Mouse (Mus musculus): ENCODE measurements around the gene Gm17364.
"Not testable (repeated sequence)": the region's sequence is repeated elsewhere in the genome, so short reads cannot be mapped to it uniquely, and the experiment has no call there.

Gene Gm17364

DNA sequence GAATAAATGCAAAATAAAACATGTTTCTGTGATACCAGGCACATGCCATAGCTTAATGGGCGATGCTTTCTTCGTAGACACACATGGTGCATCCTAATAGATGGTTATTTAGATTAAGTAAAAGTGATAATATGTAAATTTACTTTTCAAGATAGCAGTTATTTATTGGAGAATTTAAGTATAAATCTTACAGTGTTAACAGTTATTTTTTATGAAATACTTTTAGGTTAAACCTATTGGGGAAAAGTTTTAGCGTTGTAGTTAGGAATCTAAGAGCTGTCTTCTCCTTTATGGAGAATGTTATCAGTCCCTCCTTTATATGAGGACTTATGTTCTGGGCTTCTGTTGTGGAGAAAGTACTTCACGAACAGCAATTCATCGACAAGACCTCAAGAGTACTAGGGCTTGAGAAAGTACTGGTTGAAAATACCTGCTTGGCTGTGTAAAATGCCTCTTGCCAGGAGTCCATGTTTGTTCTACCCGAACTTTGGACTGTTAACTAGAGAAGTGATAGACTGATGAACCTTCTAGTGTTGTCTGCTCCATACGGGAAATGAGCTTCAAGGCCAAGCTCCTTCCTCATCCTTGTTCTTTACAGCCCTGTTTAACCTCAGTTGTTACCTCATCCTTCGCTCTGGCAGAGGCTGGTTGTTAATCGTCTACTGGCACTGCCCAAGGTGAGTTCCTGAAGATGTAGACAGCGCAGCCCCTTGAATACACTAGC is at the start of gene Gm17364:
Gene Gm17364, minus strand, starts transcription at position 51 of the 724 bp plus-strand sequence.
- no peak for DNase-seq (ENCODE audit: low read depth)

DNA sequence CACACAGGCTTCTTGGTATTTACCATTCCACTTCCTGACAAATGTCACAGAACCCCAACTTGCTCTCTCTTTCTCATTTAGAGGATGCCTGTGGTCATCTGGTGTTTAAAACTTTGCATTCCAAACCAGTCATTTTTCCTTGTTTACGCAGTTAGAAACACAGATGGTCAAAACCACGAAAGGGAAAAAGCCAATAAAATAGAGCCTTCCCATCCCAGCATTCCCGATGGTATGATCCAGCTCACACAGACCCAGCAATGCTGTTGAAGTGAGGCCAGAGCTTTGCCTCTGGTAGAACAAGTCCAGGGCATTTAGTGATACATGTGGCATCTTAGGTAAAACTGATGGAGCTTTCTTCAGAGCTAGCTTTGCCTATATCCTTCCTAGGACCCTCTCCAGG is 47.7 kb upstream of the Gm17364 start:
- peak; percentile 82 for DNase-seq (ENCODE audit: low read depth)

DNA sequence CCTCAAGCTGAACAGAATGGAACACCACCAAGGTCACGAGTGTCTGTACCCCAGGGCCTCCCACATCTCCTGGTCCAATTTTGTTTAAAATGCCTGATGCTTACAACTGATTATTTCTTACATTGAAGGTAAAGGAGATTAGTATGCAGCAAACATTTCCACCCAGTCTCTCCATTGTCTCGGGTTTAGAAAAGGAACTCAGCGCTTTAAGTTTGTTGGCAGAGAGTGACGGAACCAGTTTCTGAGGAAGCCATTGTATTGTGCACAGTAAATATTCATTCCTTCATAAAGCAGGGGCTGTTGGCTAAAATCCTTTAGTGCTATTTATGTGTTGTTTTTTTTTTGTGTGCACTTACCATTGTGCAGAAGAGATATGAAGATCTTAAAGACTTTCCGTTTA is 47.0 kb upstream of the Gm17364 start:
- DNase-seq (ENCODE audit: low read depth): no peak

DNA sequence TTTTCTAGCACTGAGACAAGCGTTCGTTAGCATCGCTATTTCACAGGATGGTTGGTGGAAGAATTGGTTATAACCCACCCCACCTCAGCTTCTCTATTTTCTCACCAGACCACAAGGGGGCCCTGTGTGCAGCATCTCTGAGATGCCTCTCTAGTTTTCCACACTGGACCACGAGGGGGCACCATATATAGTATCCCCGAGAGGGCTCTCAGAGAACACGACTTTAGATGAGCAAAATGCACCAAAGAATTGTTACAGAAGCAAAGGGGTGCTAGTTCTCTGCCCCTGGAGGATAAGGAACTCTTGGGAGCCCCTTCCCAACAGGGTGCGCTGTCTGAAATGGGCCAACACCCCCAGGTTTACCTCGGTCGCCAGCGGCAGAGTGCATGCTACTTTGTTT is 28.9 kb upstream of the Gm17364 start:
- DNase-seq (ENCODE audit: low read depth): peak; percentile 79

DNA sequence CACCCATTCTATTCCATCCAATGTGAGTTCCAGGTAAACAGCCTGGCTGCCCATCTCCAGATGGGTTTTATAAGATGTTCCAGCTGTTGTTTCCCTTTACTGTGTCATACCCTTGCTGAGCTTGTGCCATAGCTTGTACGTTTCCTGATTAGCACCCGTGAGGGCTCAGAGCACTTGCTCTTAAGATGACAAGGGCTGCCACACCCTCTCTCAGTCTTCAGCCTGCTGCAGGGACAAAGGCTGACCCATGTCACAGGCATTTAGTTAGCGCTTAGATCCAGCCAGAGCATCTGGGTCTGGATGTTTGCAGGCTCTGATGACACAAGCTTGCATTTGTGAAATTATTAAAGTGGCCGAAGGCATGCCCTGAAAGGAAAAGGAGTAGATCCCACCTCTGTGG is 26.3 kb upstream of the Gm17364 start:
- DNase-seq (ENCODE audit: low read depth): no peak

DNA sequence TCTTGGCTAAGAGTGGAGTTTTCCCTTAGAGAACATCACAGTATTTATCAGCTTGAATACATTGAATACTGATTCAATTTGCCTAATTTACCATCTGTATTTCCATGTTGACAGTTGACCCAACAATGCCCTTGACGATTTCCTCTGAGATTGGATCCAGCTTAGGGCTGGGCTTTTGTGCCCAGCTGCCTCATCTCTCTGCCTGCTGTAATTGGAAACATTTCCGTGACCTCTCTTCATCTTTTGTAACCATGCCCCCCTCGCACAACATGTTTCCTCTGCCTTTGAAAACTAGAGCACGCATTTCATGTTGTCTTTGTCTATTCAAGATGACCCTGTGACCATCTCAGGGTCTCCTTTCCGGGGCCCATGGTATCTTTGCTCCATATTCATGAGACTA is 25.2 kb upstream of the Gm17364 start:
- no peak for DNase-seq (ENCODE audit: low read depth)

DNA sequence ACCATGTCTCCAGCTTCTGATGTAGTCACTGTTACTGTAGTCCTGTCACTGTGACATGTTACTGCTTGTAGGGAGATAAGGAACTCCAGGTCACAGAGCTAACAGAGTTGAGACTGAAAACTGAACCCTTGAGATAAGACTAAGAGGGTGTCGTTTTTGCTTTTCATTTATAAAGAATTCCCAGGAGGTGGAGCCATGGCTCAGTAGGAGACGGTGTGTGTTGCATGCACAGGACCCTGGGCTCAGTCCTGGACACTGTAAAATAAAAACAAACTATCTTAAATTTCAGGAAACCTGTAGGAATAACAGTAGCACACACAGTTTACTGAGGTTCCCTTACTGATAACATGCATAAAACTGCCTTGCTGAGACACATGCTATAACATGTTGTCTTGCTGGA is 24.8 kb upstream of the Gm17364 start:
- peak; percentile 17 for DNase-seq (ENCODE audit: low read depth)

DNA sequence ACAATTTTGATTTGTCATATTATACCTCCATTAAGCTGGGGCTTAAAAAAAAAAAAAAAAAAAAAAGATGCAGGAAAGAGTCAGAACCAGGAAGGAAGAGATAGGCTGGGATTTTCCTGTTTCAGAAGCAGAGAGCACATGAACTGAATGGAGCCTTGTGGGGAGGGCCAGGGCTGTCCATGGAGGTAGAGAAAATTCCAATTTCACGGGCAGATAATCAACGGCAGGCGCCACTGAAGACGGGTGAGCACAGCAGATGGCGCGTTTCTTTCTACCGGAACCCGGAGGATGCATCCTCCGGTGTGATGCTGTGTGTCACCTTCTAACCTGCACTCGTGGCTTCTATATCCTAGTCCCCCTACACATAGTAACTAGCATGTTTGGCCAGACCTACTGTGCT is 22.6 kb upstream of the Gm17364 start:
- no peak for DNase-seq (ENCODE audit: low read depth)

DNA sequence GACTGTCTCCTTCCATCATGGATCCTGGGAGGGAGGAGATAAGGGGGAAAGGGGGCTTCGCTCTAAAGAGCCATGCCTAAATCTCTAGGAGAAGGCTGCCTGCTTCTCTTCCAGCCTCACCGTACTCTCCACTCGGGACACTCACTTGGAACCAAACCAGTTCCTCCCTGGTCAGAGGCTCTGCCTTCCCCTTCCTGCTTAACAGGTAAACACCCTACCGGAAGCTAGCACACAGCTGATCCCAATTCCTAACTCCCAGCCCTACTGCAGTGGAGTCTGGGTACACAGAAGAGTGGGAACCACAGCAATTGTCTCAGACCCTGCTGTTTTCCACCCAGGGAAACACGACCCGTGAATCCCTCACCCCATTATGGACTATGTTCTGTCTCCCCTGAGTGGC is 22.1 kb upstream of the Gm17364 start:
- no peak for DNase-seq (ENCODE audit: low read depth)

DNA sequence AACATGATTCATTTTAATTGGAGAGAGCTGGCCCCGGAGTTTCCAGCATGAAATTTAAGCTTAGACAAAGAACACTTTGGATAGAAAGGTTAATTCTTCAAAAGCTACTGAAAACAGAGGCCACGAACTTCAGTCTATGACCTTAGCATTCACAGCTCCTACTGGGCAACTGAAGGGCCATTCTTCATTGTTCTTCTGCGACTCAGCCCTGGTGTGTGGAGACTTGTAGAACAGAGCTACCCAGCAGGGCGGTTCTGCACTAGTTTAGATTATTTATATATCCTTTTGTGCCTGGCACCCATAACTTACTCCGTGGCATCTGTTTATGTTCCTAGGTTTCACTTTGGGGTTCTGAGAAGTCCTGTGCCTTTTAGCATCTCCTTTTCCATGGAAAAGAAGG is 19.8 kb upstream of the Gm17364 start:
- DNase-seq (ENCODE audit: low read depth): no peak

DNA sequence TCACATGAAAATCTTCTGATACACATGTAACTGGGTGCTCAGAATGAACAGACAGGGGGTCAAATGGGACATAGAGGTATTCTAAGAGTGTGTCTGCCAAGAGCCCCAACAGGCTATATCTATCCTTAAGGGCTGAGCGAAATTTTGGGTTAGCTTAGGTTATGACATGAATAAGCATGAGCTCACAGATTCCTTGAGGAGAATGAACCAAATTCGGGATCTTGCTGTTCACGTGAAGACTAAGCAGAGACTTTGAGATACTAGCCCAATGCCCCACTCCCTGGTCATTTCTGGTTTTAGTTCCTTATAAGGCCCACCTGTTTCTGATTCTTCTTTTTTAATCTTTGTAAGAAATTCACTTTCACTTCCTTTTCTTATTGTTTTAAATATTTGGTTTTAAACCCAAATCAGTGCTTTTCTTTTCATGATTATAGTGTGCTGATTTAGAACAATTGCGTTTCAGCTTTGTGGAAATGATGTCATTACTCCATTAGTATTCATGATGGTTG is 17.7 kb upstream of the Gm17364 start:
- no peak for DNase-seq (ENCODE audit: low read depth)

DNA sequence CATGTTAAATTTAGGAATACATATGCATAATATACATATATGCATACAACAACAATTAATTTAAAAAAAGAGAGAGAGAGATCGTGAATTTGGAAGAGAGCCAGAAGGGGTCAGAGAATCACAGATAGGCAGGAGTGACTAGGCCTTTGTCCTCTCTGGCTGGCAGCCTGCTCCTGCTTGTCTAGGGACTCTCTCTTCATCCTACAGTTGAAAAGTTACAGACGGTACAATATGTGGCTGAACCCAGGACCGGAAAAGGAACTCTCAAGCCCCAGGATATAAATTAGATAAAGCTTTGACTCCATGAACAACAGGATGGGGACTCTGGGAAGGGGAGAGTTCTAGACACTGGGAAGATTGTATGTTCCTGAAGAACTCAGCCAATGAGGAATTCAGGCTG is 12.5 kb upstream of the Gm17364 start:
- no peak for DNase-seq (ENCODE audit: low read depth)

DNA sequence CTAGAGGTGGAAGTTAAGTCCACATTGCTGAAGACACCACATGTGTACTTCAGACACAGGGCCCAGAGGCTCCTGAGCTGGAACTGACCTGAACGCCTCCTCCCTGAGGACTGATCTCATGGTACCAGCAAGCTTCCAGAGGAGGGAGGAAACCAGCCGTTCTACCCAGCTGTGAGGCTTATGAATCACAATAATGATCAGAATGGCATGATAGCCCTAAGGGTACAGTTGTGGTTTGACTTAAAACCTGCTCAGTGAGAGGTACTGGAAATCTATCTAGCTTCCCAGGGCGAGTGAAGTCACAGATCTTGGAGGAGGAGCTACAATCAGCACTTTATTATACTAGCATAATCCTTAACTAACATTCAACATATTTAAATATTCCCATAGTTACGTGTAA is 11.7 kb upstream of the Gm17364 start:
- peak; percentile 26 for DNase-seq (ENCODE audit: low read depth)

DNA sequence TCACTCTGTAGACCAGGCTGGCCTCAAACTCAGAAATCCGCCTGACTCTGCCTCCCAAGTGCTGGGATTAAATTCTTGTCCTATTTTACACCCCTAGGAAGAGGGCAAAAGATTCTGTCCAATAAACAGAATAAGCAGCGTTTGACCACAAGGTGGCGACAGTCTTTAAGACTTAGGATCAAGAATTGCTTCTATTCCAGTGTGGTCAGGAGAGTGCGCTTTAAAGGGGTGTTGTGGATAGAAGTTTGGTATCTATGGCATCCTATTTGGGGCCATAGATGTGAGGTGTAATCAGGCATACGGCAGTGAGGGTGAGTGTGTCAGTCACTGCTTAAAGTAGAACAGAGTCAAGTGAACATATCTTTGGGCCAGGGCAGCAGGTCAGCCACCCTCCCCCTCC is 9.5 kb upstream of the Gm17364 start:
- peak; percentile 91 for DNase-seq (ENCODE audit: low read depth)

DNA sequence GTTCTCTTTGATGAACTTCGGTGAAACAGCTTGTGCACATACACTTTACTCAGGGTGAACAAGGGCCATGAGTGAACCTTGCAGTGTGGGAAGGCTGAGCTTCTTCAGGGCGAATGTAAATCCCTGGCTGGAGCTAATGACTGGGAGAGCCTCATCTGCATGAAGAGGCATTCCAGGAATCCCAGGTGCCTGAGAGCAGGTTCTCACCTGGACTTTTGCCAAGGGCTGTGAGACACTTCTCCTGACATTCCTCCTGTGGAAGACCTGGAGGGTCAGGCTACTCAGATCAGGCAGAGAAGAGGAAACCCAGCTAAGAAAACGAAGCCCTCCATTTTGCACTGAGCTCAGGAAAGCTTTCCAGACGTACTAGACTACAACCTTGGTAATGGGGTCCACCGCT is 6.9 kb upstream of the Gm17364 start:
- no peak for DNase-seq (ENCODE audit: low read depth)

DNA sequence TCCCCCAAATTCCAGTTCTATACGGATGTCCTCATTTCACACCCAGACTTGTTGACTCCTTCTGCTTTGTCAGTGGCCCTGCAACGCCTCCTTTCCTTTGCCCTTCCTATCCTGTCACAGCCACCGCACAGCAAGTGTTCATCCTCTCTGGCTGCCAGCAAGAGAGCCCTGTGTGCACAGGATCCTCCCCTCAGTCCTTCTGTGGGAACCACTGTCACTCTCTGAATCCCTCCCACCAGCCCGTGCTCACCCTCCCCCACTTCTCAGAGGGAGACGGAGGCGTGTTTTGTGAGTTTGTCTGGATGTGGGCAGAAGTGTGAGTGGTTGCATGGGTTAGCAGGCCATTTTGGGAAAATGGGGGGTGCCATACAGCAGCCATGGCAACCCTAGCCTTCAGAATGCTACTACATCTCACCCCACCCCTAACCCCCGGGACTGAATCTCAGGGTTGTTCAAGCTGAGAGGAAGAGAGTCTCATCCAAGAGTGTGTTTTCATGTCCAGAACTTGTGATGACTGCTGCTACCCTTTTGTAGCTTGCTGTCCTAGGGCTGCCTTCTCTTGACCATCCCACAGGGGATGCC is 5.9 kb downstream of the Gm17364 start:
- no peak for DNase-seq (ENCODE audit: low read depth)

DNA sequence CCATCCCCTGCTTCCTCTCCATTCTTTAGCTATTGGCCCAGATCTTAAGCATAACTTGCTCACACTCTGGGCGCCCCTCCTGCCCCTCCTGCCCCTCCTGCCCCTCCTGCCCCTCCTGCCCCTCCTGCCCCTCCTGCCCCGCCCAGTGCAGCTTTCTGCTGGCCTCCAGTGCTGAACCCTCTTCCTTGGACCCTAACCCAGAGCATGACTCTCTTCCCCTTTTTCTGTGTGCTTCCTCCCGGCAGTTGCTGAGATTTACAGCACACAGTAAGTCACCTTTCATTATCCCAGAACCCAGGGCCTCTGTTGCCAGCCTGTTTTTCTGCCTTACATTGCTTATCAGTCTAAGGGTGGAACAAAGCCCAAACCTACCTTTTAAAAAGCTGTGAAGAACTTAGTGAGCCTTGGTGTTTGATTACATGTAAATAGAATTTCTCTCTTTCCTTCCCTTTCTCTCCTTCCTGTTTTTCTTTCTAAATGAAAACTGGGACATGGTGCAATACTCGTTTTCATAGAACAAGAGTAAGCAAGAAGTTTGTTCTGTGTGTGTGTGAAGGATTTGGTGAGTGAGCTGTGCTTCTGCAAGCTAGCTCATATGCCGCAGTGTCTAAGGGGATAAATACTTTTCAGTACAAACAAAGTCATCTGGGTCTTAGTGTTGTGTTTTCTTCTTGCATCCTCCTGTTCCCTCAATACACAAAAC is 10.3 kb downstream of the Gm17364 start:
- DNase-seq (ENCODE audit: low read depth): no peak

DNA sequence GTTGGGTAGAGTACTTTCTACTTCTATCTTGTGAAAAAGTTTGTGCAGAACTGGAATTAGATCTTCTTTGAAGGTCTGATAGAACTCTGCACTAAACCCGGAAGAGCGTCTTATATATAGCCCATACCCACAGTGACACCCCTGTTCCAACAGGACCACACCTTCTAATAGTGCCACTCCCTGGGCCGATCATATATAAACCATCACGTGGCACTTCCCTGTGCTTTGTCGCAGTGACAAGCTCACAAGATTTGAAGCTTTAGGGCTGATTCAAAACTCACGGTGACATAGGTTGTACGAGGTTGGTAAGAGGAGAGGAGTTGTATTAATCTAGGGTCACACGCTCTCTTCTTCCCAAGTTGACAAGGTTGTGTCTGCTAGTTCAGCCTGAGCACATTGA is 12.2 kb downstream of the Gm17364 start:
- DNase-seq (ENCODE audit: low read depth): not testable (repeated sequence)

DNA sequence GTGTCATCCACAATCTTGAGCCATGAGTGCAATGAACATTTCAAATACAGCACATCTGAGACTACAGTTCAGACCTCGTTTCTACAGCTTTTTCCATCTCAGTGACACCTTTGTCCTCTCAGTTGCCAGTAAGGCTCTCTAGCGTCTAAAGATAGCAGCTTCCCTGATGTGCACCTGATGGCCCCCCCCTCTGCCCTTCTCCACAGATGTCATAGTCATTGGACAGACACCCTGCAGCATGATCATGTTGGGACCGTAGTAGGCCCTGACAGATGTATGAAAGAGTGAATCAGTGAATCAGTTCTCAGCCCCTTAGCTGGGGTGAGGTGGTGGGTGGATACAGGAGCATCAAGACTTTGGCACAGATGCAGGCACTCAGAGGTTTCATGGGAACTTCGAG is 15.9 kb downstream of the Gm17364 start:
- no peak for DNase-seq (ENCODE audit: low read depth)

DNA sequence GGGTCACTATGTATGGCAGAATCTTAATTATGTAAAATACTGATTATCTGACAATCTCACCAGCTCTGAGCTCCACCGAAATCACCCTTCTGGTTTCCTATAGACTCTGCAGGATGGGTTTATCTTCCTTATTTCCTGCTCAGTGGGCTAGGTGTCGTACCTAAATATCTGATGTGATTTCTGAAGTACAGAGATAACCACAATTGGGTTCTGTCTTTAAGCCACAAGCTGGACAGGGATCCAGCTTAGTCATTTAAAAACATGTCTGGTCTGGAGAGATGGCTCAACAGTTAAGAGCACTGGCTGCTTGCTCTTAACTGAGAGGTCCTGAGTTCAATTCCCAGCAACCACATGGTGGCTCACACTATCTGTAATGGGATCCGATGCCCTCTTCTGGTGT is 16.8 kb downstream of the Gm17364 start:
- DNase-seq (ENCODE audit: low read depth): no peak

DNA sequence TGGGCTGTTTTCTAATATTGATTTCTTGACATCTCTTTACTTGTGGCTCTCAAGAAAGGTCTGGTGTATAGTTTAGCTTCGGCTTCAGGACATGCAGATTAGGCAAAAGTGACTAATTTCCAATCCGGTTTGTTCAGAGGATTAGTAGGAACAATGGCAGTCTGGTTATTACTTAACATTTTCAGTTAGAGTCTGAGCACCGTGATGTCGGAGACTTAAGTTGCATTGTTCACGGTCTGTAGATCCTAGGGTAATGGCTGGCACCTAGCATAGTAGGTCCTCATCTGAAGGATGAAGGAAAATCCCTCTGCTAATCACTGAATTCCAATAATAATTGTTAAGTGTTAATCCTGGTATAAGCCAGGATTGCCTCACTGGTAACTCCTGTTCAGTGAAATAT is 17.7 kb downstream of the Gm17364 start:
- no peak for DNase-seq (ENCODE audit: low read depth)

DNA sequence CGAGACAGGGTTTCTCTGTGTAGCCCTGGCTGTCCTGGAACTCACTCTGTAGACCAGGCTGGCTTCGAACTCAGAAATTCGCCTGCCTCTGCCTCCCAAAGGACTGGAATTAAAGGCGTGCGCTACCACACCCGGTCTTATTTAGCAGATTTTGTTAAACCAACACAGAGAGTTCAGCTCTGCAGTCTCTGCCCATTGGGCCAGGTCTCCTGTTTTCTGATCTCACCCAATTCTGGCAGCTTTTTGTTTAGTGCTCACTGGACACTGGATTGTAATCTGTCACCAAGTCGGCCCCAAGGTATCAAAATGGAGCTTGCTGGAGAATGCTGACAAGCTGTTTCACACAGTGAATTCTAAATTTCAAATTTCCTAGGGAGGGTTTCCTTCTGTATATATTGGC is 21.0 kb downstream of the Gm17364 start:
- no peak for DNase-seq (ENCODE audit: low read depth)

DNA sequence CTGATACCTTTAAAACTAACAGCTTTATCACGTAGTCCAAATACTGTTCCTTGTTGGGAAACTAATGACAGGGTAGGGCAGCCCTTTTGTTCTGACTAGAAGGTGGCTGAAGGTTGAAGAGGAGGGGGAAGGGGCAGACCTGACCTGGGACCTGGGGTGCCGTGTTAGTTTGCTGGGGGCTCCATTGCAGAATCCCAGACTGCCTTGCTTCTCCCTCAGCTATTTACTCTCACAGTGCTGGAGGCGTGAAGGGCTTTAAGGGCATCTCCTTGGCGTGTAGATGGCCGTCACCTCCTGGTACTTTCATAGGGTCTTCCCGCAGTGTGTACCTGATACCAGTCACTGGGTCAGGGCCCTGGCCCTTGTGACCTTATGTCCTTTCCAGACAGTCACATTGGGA is 21.6 kb downstream of the Gm17364 start:
- no peak for DNase-seq (ENCODE audit: low read depth)

All from NIH3T3 (cell line).